Mouse (Mus musculus): ENCODE results near the gene Scd4. TPM values are rescaled to one million over a fixed set of nuclear protein-coding genes. Genes with fewer than 3 reads are reported as not detected.

The Scd4 gene
- polyA plus RNA-seq, 1 experiment from 2014 or later: 0.25 TPM

DNA sequence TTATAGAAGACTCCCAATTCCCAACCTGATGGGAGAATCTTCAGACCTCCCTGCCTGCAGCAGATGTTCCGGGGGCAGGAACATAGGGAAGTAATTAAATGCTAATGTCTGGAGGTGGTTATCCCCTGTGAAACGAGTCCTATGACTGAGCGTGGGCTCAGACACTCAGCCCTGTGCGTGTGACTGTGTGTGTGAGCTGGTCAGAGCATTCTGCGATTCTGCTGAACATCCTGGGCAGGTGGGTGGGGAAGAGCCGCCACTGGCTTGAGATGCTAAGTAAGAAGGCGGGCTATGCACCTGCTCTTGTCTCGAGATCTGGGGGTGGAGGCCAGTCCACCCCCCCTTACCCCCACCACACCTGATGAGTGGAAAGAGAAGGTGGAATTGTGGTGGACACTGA lies 566 bp upstream of the Scd4 start:
- H3K27me3 ChIP-seq (ENCODE audit: control insufficient read depth, insufficient read depth, low read length): no peaks in the 10 kb centered on the region
- H3K27ac ChIP-seq (ENCODE audit: low read length): no peak overlapping the region
- no peak overlapping the region for H3K4me2 ChIP-seq (replicated peaks; ENCODE audit: low read depth, low read length)
- no peak overlapping the region for H3K4me3 ChIP-seq (ENCODE audit: low read depth, low read length)
- no peaks in the 10 kb centered on the region; the same call in 1 of the 2 replicates for H3K9me3 ChIP-seq (ENCODE audit: control insufficient read depth, low read depth, low read length)
- H3K9ac ChIP-seq (replicated peaks; ENCODE audit: low read depth, low read length): no peak overlapping the region
- WGBS: 77% methylated on average over 8 of the region's 8 CpGs
- no peak for ATAC-seq (ENCODE audit: insufficient number of reproducible peaks, insufficient read depth, low FRiP score, low read depth)
- no peaks in the 10 kb centered on the region for H3K36me3 ChIP-seq (ENCODE audit: control insufficient read depth, insufficient read depth, low read length)
- H3K4me1 ChIP-seq (ENCODE audit: control insufficient read depth, insufficient read depth, low read length): no peaks in the 10 kb centered on the region

DNA sequence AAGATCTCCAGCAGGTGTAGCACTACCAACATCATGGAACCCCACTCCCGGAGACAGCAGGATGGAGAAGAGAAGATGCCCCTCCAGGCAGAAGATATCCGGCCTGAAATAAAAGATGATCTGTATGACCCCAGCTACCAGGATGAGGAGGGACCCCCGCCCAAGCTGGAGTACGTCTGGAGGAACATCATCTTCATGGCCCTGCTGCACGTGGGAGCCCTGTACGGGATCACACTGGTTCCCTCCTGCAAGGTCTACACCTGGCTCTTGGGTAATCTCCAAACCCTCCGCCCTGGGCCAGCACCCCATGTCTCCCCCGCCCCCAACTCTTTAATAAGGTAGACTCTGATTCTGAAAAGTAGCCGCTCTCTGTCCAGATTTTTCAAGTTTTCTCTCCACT lies 1.1 kb downstream of the Scd4 start:
- Histone ChIP-seq H3K27me3 (ENCODE audit: control insufficient read depth, insufficient read depth, low read length) (no peaks in the 10 kb centered on the region), H3K4me3 (ENCODE audit: low read depth, low read length) (no peak overlapping the region), H3K4me1 (ENCODE audit: control insufficient read depth, insufficient read depth, low read length) (no peaks in the 10 kb centered on the region), H3K9ac (replicated peaks; ENCODE audit: low read depth, low read length) (no peak overlapping the region), H3K27ac (ENCODE audit: low read length) (no peak overlapping the region), H3K36me3 (ENCODE audit: control insufficient read depth, insufficient read depth, low read length) (no peaks in the 10 kb centered on the region), H3K4me2 (replicated peaks; ENCODE audit: low read depth, low read length) (no peak overlapping the region), H3K9me3 (ENCODE audit: control insufficient read depth, low read depth, low read length) (no peaks in the 10 kb centered on the region)
- WGBS: 83% methylated on average over 9 of the region's 9 CpGs
- no peak for ATAC-seq (ENCODE audit: insufficient number of reproducible peaks, insufficient read depth, low FRiP score, low read depth)

GRCm38 (mm10) chr19:44335876-44336662 lies 3.2 kb downstream of the Scd4 start:
- 84% methylated on average over 6 of the region's 6 CpGs for WGBS
- H3K36me3 ChIP-seq (ENCODE audit: control insufficient read depth, insufficient read depth, low read length): no peaks in the 10 kb centered on the region
- ATAC-seq (ENCODE audit: insufficient number of reproducible peaks, insufficient read depth, low FRiP score, low read depth): no peak

DNA sequence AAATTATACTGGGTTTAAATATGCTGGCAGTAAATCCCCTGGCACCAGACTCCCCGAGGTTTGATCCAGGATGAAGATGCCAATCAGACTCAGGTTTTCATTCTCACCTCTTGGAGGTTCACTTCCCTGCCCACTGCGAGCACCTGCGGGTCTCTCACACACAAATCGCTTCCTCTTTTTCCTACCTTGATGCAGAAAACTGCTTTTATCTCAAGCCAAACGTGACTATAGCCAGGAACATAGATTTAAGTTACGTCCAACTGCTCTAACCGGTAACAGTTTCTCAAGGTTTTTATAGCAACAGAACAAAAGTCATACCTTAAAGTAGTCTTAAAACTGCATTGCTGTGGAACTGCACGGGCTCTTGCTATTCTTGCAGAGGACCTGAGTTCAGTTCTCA lies 16.8 kb downstream of the Scd4 start:
- no peak overlapping the region for H3K9ac ChIP-seq (replicated peaks; ENCODE audit: low read depth, low read length)
- no peak for ATAC-seq (ENCODE audit: insufficient number of reproducible peaks, insufficient read depth, low FRiP score, low read depth)
- no peak overlapping the region for H3K4me3 ChIP-seq (ENCODE audit: low read depth, low read length)
- no peaks in the 10 kb centered on the region for H3K4me1 ChIP-seq (ENCODE audit: control insufficient read depth, insufficient read depth, low read length)
- no peak overlapping the region for H3K27ac ChIP-seq (ENCODE audit: low read length)
- no peak overlapping the region for H3K4me2 ChIP-seq (replicated peaks; ENCODE audit: low read depth, low read length)
- 89% methylated on average over 8 of the region's 8 CpGs for WGBS
- no peaks in the 10 kb centered on the region for H3K9me3 ChIP-seq (ENCODE audit: control insufficient read depth, low read depth, low read length)
- H3K27me3 ChIP-seq (ENCODE audit: control insufficient read depth, insufficient read depth, low read length): no peaks in the 10 kb centered on the region
- H3K36me3 ChIP-seq (ENCODE audit: control insufficient read depth, insufficient read depth, low read length): no peaks in the 10 kb centered on the region

More at GRCm38 (mm10) chr19:44335876-44336662, 3.2 kb downstream of the Scd4 start:
- Histone ChIP-seq H3K9ac (replicated peaks; ENCODE audit: low read depth, low read length) (no peak overlapping the region), H3K4me2 (replicated peaks; ENCODE audit: low read depth, low read length) (no peak overlapping the region), H3K4me1 (ENCODE audit: control insufficient read depth, insufficient read depth, low read length) (no peaks in the 10 kb centered on the region), H3K27me3 (ENCODE audit: control insufficient read depth, insufficient read depth, low read length) (no peaks in the 10 kb centered on the region), H3K4me3 (ENCODE audit: low read depth, low read length) (no peak overlapping the region), H3K27ac (ENCODE audit: low read length) (no peak overlapping the region), H3K9me3 (ENCODE audit: control insufficient read depth, low read depth, low read length) (no peaks in the 10 kb centered on the region)

DNA sequence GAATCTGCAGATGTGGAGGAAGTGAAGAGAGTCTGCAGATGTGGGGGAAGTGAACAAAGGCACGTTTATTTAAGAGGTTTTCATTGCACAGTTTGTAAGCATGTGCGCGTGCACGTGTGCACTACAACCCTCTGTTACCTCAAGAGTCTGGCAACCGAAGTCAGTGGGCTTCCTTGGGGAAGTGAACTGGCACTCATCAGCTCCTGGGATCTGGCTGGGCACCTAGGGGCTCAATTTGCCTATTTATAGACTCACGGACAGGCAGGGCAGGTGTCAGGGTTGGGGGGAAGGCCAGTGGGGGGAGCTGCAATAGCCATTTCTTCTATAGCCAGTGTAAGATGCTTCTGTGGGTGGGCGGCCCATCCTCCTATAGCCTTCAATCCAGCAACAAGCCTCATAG lies 18.9 kb downstream of the Scd4 start:
- H3K4me2 ChIP-seq (replicated peaks; ENCODE audit: low read depth, low read length): no peak overlapping the region
- H3K27ac ChIP-seq (ENCODE audit: low read length): no peak overlapping the region
- H3K4me1 ChIP-seq (ENCODE audit: control insufficient read depth, insufficient read depth, low read length): no peaks in the 10 kb centered on the region
- no peaks in the 10 kb centered on the region for H3K9me3 ChIP-seq (ENCODE audit: control insufficient read depth, low read depth, low read length)
- H3K36me3 ChIP-seq (ENCODE audit: control insufficient read depth, insufficient read depth, low read length): no peaks in the 10 kb centered on the region
- no peak overlapping the region for H3K9ac ChIP-seq (replicated peaks; ENCODE audit: low read depth, low read length)
- no peak overlapping the region for H3K4me3 ChIP-seq (ENCODE audit: low read depth, low read length)
- H3K27me3 ChIP-seq (ENCODE audit: control insufficient read depth, insufficient read depth, low read length): no peaks in the 10 kb centered on the region
- no peak for ATAC-seq (ENCODE audit: insufficient number of reproducible peaks, insufficient read depth, low FRiP score, low read depth)
- 77% methylated on average over 7 of the region's 7 CpGs for WGBS

- Histone ChIP-seq H3K27me3 (ENCODE audit: control insufficient read depth, insufficient read depth, low read length) (no peaks in the 10 kb centered on the region), H3K4me2 (replicated peaks; ENCODE audit: low read depth, low read length) (no peak overlapping the region), H3K36me3 (ENCODE audit: control insufficient read depth, insufficient read depth, low read length) (no peaks in the 10 kb centered on the region), H3K27ac (ENCODE audit: low read length) (no peak overlapping the region), H3K9ac (replicated peaks; ENCODE audit: low read depth, low read length) (no peak overlapping the region; the same call in 1 of the 2 replicates), H3K4me1 (ENCODE audit: control insufficient read depth, insufficient read depth, low read length) (0 out of 2 replicates have a peak, but pooled peaks cover 4% of the 10 kb centered on the region), H3K9me3 (ENCODE audit: control insufficient read depth, low read depth, low read length) (no peaks in the 10 kb centered on the region), H3K4me3 (ENCODE audit: low read depth, low read length) (no peak overlapping the region)
- WGBS: 44% methylated on average over 8 of the region's 8 CpGs
- ATAC-seq (ENCODE audit: insufficient number of reproducible peaks, insufficient read depth, low FRiP score, low read depth): no peak
Measured at GRCm38 (mm10) chr19:44358700-44359099, 25.8 kb downstream of the Scd4 start.

DNA sequence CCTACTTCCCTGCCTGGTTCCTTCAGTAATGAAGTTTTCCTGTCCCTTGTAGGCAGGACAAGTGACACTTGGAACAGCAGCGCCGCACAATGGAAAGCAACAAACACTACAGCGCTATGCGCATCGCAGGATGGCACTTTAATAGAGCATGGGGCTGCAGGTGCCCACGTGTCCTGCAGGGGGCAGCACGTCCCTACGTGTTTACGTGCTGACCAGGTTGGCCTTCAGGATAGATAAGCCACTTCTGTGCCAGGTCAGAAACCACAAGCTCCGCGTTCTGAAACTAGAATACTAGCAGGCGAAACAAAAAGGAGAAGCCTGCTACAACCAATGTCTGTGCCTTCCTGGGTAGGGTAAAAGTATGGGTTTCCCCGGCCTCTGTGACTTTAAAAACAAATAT lies 30.6 kb downstream of the Scd4 start:
- Histone ChIP-seq H3K27me3 (ENCODE audit: control insufficient read depth, insufficient read depth, low read length) (no peaks in the 10 kb centered on the region), H3K4me3 (ENCODE audit: low read depth, low read length) (no peak overlapping the region), H3K9me3 (ENCODE audit: control insufficient read depth, low read depth, low read length) (no peaks in the 10 kb centered on the region), H3K36me3 (ENCODE audit: control insufficient read depth, insufficient read depth, low read length) (no peaks in the 10 kb centered on the region), H3K27ac (ENCODE audit: low read length) (no peak overlapping the region), H3K9ac (replicated peaks; ENCODE audit: low read depth, low read length) (no peak overlapping the region), H3K4me1 (ENCODE audit: control insufficient read depth, insufficient read depth, low read length) (0 out of 2 replicates have a peak, but pooled peaks cover 4% of the 10 kb centered on the region), H3K4me2 (replicated peaks; ENCODE audit: low read depth, low read length) (no peak overlapping the region)
- WGBS: 21% methylated on average over 13 of the region's 13 CpGs
- ATAC-seq (ENCODE audit: insufficient number of reproducible peaks, insufficient read depth, low FRiP score, low read depth): no peak

GRCm38 (mm10) chr19:44364029-44364428 lies 31.1 kb downstream of the Scd4 start:
- Histone ChIP-seq H3K27me3 (ENCODE audit: control insufficient read depth, insufficient read depth, low read length) (no peaks in the 10 kb centered on the region), H3K4me3 (ENCODE audit: low read depth, low read length) (no peak overlapping the region), H3K9me3 (ENCODE audit: control insufficient read depth, low read depth, low read length) (no peaks in the 10 kb centered on the region), H3K4me1 (ENCODE audit: control insufficient read depth, insufficient read depth, low read length) (no peaks in the 10 kb centered on the region), H3K4me2 (replicated peaks; ENCODE audit: low read depth, low read length) (no peak overlapping the region), H3K36me3 (ENCODE audit: control insufficient read depth, insufficient read depth, low read length) (no peaks in the 10 kb centered on the region), H3K9ac (replicated peaks; ENCODE audit: low read depth, low read length) (no peak overlapping the region), H3K27ac (ENCODE audit: low read length) (no peak overlapping the region)
- ATAC-seq (ENCODE audit: insufficient number of reproducible peaks, insufficient read depth, low FRiP score, low read depth): no peak
- WGBS: 71% methylated on average over 8 of the region's 8 CpGs

GRCm38 (mm10) chr19:44365733-44366132 lies 32.8 kb downstream of the Scd4 start:
- no peaks in the 10 kb centered on the region for H3K27me3 ChIP-seq (ENCODE audit: control insufficient read depth, insufficient read depth, low read length)
- no peaks in the 10 kb centered on the region for H3K36me3 ChIP-seq (ENCODE audit: control insufficient read depth, insufficient read depth, low read length)
- no peak overlapping the region for H3K4me2 ChIP-seq (replicated peaks; ENCODE audit: low read depth, low read length)
- ATAC-seq (ENCODE audit: insufficient number of reproducible peaks, insufficient read depth, low FRiP score, low read depth): no peak
- no peak overlapping the region for H3K4me3 ChIP-seq (ENCODE audit: low read depth, low read length)
- H3K9ac ChIP-seq (replicated peaks; ENCODE audit: low read depth, low read length): no peak overlapping the region
- no peak overlapping the region for H3K27ac ChIP-seq (ENCODE audit: low read length)
- H3K4me1 ChIP-seq (ENCODE audit: control insufficient read depth, insufficient read depth, low read length): no peaks in the 10 kb centered on the region
- 92% methylated on average over 4 of the region's 4 CpGs for WGBS
- H3K9me3 ChIP-seq (ENCODE audit: control insufficient read depth, low read depth, low read length): no peaks in the 10 kb centered on the region
